Mouse (Mus musculus) liver, embryonic 11.5 days (tissue): ENCODE results near the gene Angptl4. TPM values are rescaled to one million over a fixed set of nuclear protein-coding genes. Genes with fewer than 3 reads are reported as not detected.

Source experiments
- ATAC-seq: fragments of 200-750 bp; cut with Nextera tagmentation; replicated peaks from 2 replicates; pipeline ENCODE4 v1.8.0; 2017; ENCODE audit warnings: moderate number of reproducible peaks, mild to moderate bottlenecking, moderate TSS enrichment, moderate library complexity; ENCODE audit not compliant: low FRiP score
- DNase-seq: peaks from one replicate; pipeline ENCODE4 v3.0.0-alpha.2; 2017; ENCODE audit warnings: low spot score
- H3K27ac ChIP-seq: fragments of 300-500 bp; sonication (generic); 2 replicates; pipeline ENCODE4 v1.5.1; 2014; ENCODE audit warnings: mild to moderate bottlenecking, low read depth, low read length, control low read depth
- H3K27me3 ChIP-seq: fragments of 300-500 bp; sonication (generic); replicated peaks from 2 replicates; pipeline ENCODE4 v1.6.1; 2014; ENCODE audit warnings: low read length, mixed read lengths; ENCODE audit not compliant: control insufficient read depth, insufficient read depth
- H3K36me3 ChIP-seq: fragments of 300-500 bp; sonication (generic); 2 replicates; pipeline ENCODE4 v1.6.1; 2014; ENCODE audit warnings: mild to moderate bottlenecking, low read length, moderate library complexity, mixed read lengths; ENCODE audit not compliant: control insufficient read depth, insufficient read depth
- H3K4me1 ChIP-seq: fragments of 300-500 bp; sonication (generic); replicated peaks from 2 replicates; pipeline ENCODE4 v1.6.1; 2014; ENCODE audit warnings: low read length, mixed read lengths; ENCODE audit not compliant: control insufficient read depth, insufficient read depth
- H3K4me2 ChIP-seq: fragments of 300-500 bp; sonication (generic); 2 replicates; pipeline ENCODE4 v1.6.1; 2014; ENCODE audit warnings: mild to moderate bottlenecking, control low read depth, moderate library complexity
- H3K4me3 ChIP-seq: fragments of 300-500 bp; sonication (generic); 2 replicates; pipeline ENCODE4 v1.5.1; 2014; ENCODE audit warnings: low read depth, low read length, control low read depth
- H3K9ac ChIP-seq: fragments of 300-500 bp; sonication (generic); 2 replicates; pipeline ENCODE4 v1.6.1; 2014; ENCODE audit warnings: low read depth, low read length, control low read depth
- H3K9me3 ChIP-seq: fragments of 300-500 bp; sonication (generic); 2 replicates; pipeline ENCODE4 v1.6.1; 2016; ENCODE audit warnings: low read length, inconsistent platforms, mixed read lengths; ENCODE audit not compliant: control insufficient read depth
- WGBS: fragments of 180-500 bp; shearing (Covaris S2); extraction: QIAGEN DNeasy Blood & Tissue Kit; methylation state at CpG from one replicate; pipeline ENCODE4 v1.1.7; 2014; 5-methylcytosine and 5-hydroxymethylcytosine counted together
- polyA plus RNA-seq: library from polyadenylated mRNA; unstranded; fragments of >200 nt; fragmentation: Nextera tagmentation; extraction: Ambion mirVana; gene quantifications from 2 replicates; pipeline ENCODE4 v1.2.1, GENCODE M21; 2014

Gene Angptl4
- polyA plus RNA-seq, 1 experiment from 2014 or later, result 28.1 TPM

GRCm38 (mm10) chr17:33756108-33756790, 25.4 kb downstream of the Angptl4 start:
- H3K4me2 ChIP-seq, result no peak overlapping the region
- H3K36me3 ChIP-seq, result peaks cover 2% of the 10 kb centered on the region
- H3K4me1 ChIP-seq, result peaks cover 25% of the 10 kb centered on the region
- no peak overlapping the region for H3K9ac ChIP-seq
- DNase-seq (no peak), ATAC-seq (no peak)
- H3K27ac ChIP-seq, result no peak overlapping the region
- no peaks in the 10 kb centered on the region for H3K9me3 ChIP-seq
- H3K4me3 ChIP-seq, result no peak overlapping the region
- H3K27me3 ChIP-seq, result no peaks in the 10 kb centered on the region
- 84% methylated on average over 3 of the region's 3 CpGs for WGBS

GRCm38 (mm10) chr17:33755418-33756107, 26.1 kb downstream of the Angptl4 start:
- H3K27me3 ChIP-seq, result no peaks in the 10 kb centered on the region
- H3K4me3 ChIP-seq, result no peak overlapping the region
- ATAC-seq (no peak), DNase-seq (no peak)
- H3K4me2 ChIP-seq, result no peak overlapping the region
- no peak overlapping the region for H3K27ac ChIP-seq
- no peak overlapping the region for H3K9ac ChIP-seq
- H3K4me1 ChIP-seq, result peaks cover 25% of the 10 kb centered on the region
- peaks cover 2% of the 10 kb centered on the region for H3K36me3 ChIP-seq
- 88% methylated on average over 10 of the region's 10 CpGs for WGBS
- H3K9me3 ChIP-seq, result no peaks in the 10 kb centered on the region

- DNase-seq (no peak), ATAC-seq (no peak)
- Histone ChIP-seq H3K4me1 (peaks cover 25% of the 10 kb centered on the region), H3K9me3 (no peaks in the 10 kb centered on the region), H3K4me3 (no peak overlapping the region), H3K9ac (no peak overlapping the region), H3K27me3 (no peaks in the 10 kb centered on the region), H3K27ac (no peak overlapping the region), H3K36me3 (peaks cover 2% of the 10 kb centered on the region), H3K4me2 (no peak overlapping the region)
- WGBS, result 67% methylated on average over 1 of the region's 1 CpGs
Measured at GRCm38 (mm10) chr17:33754656-33755055, 27.0 kb downstream of the Angptl4 start.

GRCm38 (mm10) chr17:33752297-33752696, 29.3 kb downstream of the Angptl4 start:
- Histone ChIP-seq H3K4me1 (peaks cover 11% of the 10 kb centered on the region), H3K9ac (no peak overlapping the region), H3K27me3 (no peaks in the 10 kb centered on the region), H3K36me3 (peaks cover 11% of the 10 kb centered on the region), H3K4me3 (no peak overlapping the region), H3K4me2 (no peak overlapping the region), H3K9me3 (no peaks in the 10 kb centered on the region), H3K27ac (no peak overlapping the region)
- WGBS, result 95% methylated on average over 2 of the region's 2 CpGs
- ATAC-seq (no peak), DNase-seq (no peak)

- Histone ChIP-seq H3K9me3 (no peaks in the 10 kb centered on the region), H3K27ac (no peak overlapping the region), H3K4me3 (no peak overlapping the region), H3K27me3 (no peaks in the 10 kb centered on the region), H3K36me3 (peaks cover 9% of the 10 kb centered on the region), H3K9ac (no peak overlapping the region), H3K4me1 (peaks cover 3% of the 10 kb centered on the region; the same call in 1 of the 2 replicates), H3K4me2 (no peak overlapping the region)
- DNase-seq (no peak), ATAC-seq (no peak)
Measured at GRCm38 (mm10) chr17:33751181-33751580, 30.4 kb downstream of the Angptl4 start.

GRCm38 (mm10) chr17:33749451-33749850, 32.2 kb downstream of the Angptl4 start:
- Histone ChIP-seq H3K4me2 (no peak overlapping the region), H3K36me3 (peaks cover 9% of the 10 kb centered on the region), H3K27ac (no peak overlapping the region), H3K9ac (no peak overlapping the region), H3K4me1 (no peaks in the 10 kb centered on the region), H3K27me3 (no peaks in the 10 kb centered on the region), H3K4me3 (no peak overlapping the region), H3K9me3 (no peaks in the 10 kb centered on the region)
- ATAC-seq (no peak), DNase-seq (no peak)
- WGBS, result 93% methylated on average over 5 of the region's 5 CpGs

- peaks cover 9% of the 10 kb centered on the region; the same call in 1 of the 2 replicates for H3K36me3 ChIP-seq
- WGBS, result 71% methylated on average over 2 of the region's 2 CpGs
- H3K9ac ChIP-seq, result no peak overlapping the region
- ATAC-seq, result peak; percentile 74
- no peaks in the 10 kb centered on the region for H3K27me3 ChIP-seq
- no peak overlapping the region for H3K27ac ChIP-seq
- DNase-seq, result no peak
- H3K4me2 ChIP-seq, result no peak overlapping the region
- H3K4me1 ChIP-seq, result no peaks in the 10 kb centered on the region
- H3K9me3 ChIP-seq, result no peaks in the 10 kb centered on the region
- no peak overlapping the region for H3K4me3 ChIP-seq
Measured at GRCm38 (mm10) chr17:33746011-33746410, 35.6 kb downstream of the Angptl4 start.

- peaks cover 9% of the 10 kb centered on the region; the same call in 1 of the 2 replicates for H3K36me3 ChIP-seq
- H3K9ac ChIP-seq, result no peak overlapping the region
- H3K27ac ChIP-seq, result no peak overlapping the region
- no peaks in the 10 kb centered on the region for H3K4me1 ChIP-seq
- H3K4me2 ChIP-seq, result no peak overlapping the region
- no peaks in the 10 kb centered on the region for H3K27me3 ChIP-seq
- no peaks in the 10 kb centered on the region for H3K9me3 ChIP-seq
- H3K4me3 ChIP-seq, result no peak overlapping the region
- no peak for ATAC-seq
- no peak for DNase-seq
- WGBS, result 84% methylated on average over 5 of the region's 5 CpGs
Measured at GRCm38 (mm10) chr17:33744686-33745384, 36.8 kb downstream of the Angptl4 start.
